Mouse (Mus musculus) myocyte (in vitro differentiated cells): ENCODE measurements at regions not wholly inside any gene's neighbourhood (a gene's known extent, or its start where the extent isn't known, plus 50 kb on each side); places are given as distances from the start of the nearest gene placed in this dataset.

ENCODE experiments used
- H3K27me3 ChIP-seq: one replicate; pipeline ENCODE4 v1.6.1; 2011; ENCODE audit not compliant: control insufficient read depth, insufficient read depth, insufficient read length
- H3K36me3 ChIP-seq: one replicate; pipeline ENCODE4 v1.6.1; 2011; ENCODE audit not compliant: control insufficient read depth, insufficient read depth
- H3K4me2 ChIP-seq: one replicate; pipeline ENCODE4 v1.6.1; 2011; ENCODE audit warnings: low read depth, control low read depth
- H3K4me3 ChIP-seq: one replicate; pipeline ENCODE4 v1.5.1; 2011; ENCODE audit warnings: mild to moderate bottlenecking, control low read depth, moderate library complexity
- H3K79me2 ChIP-seq: one replicate; pipeline ENCODE4 v1.6.1; 2011; ENCODE audit not compliant: control insufficient read depth, insufficient read depth
- H3ac ChIP-seq: one replicate; pipeline ENCODE4 v1.6.1; 2011; ENCODE audit not compliant: control insufficient read depth, insufficient read length
- CEBPB ChIP-seq: IDR thresholded peaks from 2 replicates; pipeline ENCODE4 v1.6.1; 2011; ENCODE audit warnings: mild to moderate bottlenecking, moderate library complexity; ENCODE audit not compliant: poor library complexity, insufficient read depth, severe bottlenecking
- E2F4 ChIP-seq: IDR thresholded peaks from one replicate; pipeline ENCODE4 v1.6.1; 2011; ENCODE audit warnings: mild to moderate bottlenecking, control low read depth, moderate library complexity; ENCODE audit not compliant: insufficient read depth
- MAX ChIP-seq: IDR thresholded peaks from one replicate; pipeline ENCODE4 v1.6.1; 2011; ENCODE audit warnings: low read depth, mild to moderate bottlenecking, control low read depth
- MYOD1 ChIP-seq, 3 experiments: IDR thresholded peaks; one replicate each; pipeline ENCODE4 v1.6.1; 2011; ENCODE audit warnings: control low read depth in 2 of 3, low read depth in 2 of 3, mild to moderate bottlenecking in 2 of 3, moderate library complexity in 1 of 3; ENCODE audit not compliant: insufficient read length in 2 of 3, control insufficient read depth in 1 of 3
- MYOG ChIP-seq, 3 experiments: IDR thresholded peaks; one replicate each; pipeline ENCODE4 v1.6.1; 2011; ENCODE audit warnings: control low read depth in 2 of 3, low read depth in 2 of 3, mild to moderate bottlenecking in 2 of 3; ENCODE audit not compliant: insufficient read length in 2 of 3, control insufficient read depth in 1 of 3, insufficient read depth in 1 of 3
- POLR2A ChIP-seq: IDR thresholded peaks from one replicate; pipeline ENCODE4 v1.6.1; 2011; ENCODE audit warnings: low read depth, mild to moderate bottlenecking, control low read depth, moderate library complexity; ENCODE audit not compliant: insufficient read length
- POLR2AphosphoS2 ChIP-seq: IDR thresholded peaks from one replicate; pipeline ENCODE4 v1.6.1; 2011; ENCODE audit warnings: low read depth, control low read depth; ENCODE audit not compliant: insufficient read length
- REST ChIP-seq: IDR thresholded peaks from one replicate; pipeline ENCODE4 v1.6.1; 2011; ENCODE audit warnings: mild to moderate bottlenecking, control low read depth, moderate library complexity; ENCODE audit not compliant: insufficient read depth, insufficient read length
- SRF ChIP-seq: IDR thresholded peaks from one replicate; pipeline ENCODE4 v1.6.1; 2011; ENCODE audit warnings: low read depth; ENCODE audit not compliant: control insufficient read depth, insufficient read length
- TCF12 ChIP-seq: IDR thresholded peaks from one replicate; pipeline ENCODE4 v1.6.1; 2011; ENCODE audit warnings: mild to moderate bottlenecking, control low read depth; ENCODE audit not compliant: poor library complexity, insufficient read depth, severe bottlenecking
- TCF3 ChIP-seq: IDR thresholded peaks from one replicate; pipeline ENCODE4 v1.6.1; 2011; ENCODE audit warnings: low read depth, control low read depth; ENCODE audit not compliant: insufficient read length
- USF1 ChIP-seq: IDR thresholded peaks from one replicate; pipeline ENCODE4 v1.6.1; 2011; ENCODE audit warnings: low read depth, mild to moderate bottlenecking, control low read depth, moderate library complexity

DNA sequence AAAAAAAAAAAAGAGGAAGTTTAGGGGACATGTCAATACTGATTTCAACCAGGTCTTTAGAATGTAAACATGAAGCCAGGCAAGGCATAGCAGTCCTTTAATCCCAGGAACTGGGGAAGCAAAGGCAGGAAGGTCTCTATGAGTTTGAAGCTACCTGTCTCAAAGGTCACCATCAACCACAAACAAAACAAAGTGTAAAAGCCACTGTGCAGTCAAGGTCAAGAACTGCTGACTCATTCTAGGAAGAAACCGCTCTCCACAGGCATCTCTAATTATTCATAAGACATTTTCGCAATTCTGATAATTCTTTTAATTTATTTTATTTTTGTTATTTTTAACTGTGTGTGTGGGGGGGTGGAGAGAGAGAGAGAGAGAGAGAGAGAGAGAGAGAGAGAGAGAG lies 364.0 kb downstream of the Cntnap4 start:
- Histone ChIP-seq H3K36me3 (no peaks in the 10 kb centered on the region), H3K4me3 (no peak overlapping the region), H3ac (no peak overlapping the region), H3K27me3 (no peaks in the 10 kb centered on the region), H3K4me2 (no peak overlapping the region), H3K79me2 (no peaks in the 10 kb centered on the region)
- TF ChIP-seq MYOD1 (IDR thresholded peaks at IDR 0.05; ENCODE audit: control insufficient read depth in 1 of 3, insufficient read length in 2 of 3, low read depth in 2 of 3) (no peak), TCF3 (no peak), REST (no peak), POLR2AphosphoS2 (no peak), CEBPB (no peak), TCF12 (no peak), MYOG (IDR thresholded peaks at IDR 0.05; ENCODE audit: control insufficient read depth in 1 of 3, insufficient read depth in 1 of 3, insufficient read length in 2 of 3, low read depth in 2 of 3) (no peak), MAX (no peak), USF1 (no peak), SRF (no peak), POLR2A (no peak), E2F4 (no peak)

GRCm38 (mm10) chr8:112935411-112935810 lies 365.6 kb downstream of the Cntnap4 start:
- Histone ChIP-seq H3K4me2 (peak overlapping the region; percentile 15), H3ac (no peak overlapping the region), H3K36me3 (no peaks in the 10 kb centered on the region), H3K4me3 (no peak overlapping the region), H3K27me3 (no peaks in the 10 kb centered on the region), H3K79me2 (no peaks in the 10 kb centered on the region)
- no peak for TF ChIP-seq SRF
- TF ChIP-seq CEBPB, result no peak
- no peak for TF ChIP-seq MYOG (IDR thresholded peaks at IDR 0.05; ENCODE audit: control insufficient read depth in 1 of 3, insufficient read depth in 1 of 3, insufficient read length in 2 of 3, low read depth in 2 of 3)
- no peak for TF ChIP-seq POLR2A
- no peak for TF ChIP-seq TCF12
- TF ChIP-seq MAX, result no peak
- no peak for TF ChIP-seq POLR2AphosphoS2
- no peak for TF ChIP-seq TCF3
- TF ChIP-seq USF1, result no peak
- no peak for TF ChIP-seq MYOD1 (IDR thresholded peaks at IDR 0.05; ENCODE audit: control insufficient read depth in 1 of 3, insufficient read length in 2 of 3, low read depth in 2 of 3)
- TF ChIP-seq E2F4, result no peak
- TF ChIP-seq REST, result no peak

DNA sequence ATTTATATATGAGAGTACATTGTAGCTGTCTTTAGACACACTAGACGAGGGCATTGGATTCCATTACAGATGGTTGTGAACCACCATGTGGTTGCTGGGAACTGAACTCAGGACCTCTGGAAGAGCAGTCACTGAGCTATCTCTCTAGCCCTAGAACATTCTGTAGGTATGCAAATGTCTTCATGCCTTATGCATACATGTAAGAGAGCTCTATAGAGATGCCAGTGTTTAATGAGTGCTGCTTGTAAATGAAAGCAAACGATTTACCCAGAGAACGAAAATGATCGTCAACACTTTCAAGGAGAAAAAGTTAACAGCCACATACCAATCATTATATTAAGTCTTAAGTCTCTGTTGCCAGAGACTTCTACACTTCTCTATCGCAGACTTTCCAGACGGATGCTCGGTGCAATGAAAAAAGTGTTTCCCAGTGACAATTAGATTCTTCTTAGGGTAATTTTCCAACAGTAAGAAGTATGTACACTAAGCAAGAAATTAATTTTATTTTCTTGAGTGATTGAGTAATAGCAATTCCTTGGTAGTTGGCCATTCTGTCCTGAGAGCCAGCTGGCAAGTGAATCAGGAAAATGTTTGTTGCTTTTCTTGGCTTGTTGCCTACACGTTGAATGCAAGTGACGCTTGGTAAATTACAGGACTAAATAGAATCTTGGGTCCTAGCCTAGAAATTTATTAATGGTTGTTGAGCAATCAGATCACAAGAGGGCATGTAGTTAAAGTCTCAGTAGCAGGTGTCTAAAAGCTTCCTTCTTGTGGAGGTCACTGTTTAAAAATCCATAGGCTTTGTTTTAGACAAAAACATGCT lies 366.3 kb downstream of the Cntnap4 start:
- H3K27me3 ChIP-seq, result no peaks in the 10 kb centered on the region
- peak; percentile 97 for TF ChIP-seq CEBPB
- no peak for TF ChIP-seq MYOD1 (IDR thresholded peaks at IDR 0.05; ENCODE audit: control insufficient read depth in 1 of 3, insufficient read length in 2 of 3, low read depth in 2 of 3)
- no peak overlapping the region for H3K4me3 ChIP-seq
- H3K4me2 ChIP-seq, result peak overlapping the region; percentile 53
- H3ac ChIP-seq, result no peak overlapping the region
- H3K36me3 ChIP-seq, result no peaks in the 10 kb centered on the region
- H3K79me2 ChIP-seq, result no peaks in the 10 kb centered on the region

- no peak overlapping the region for H3K4me2 ChIP-seq
- H3K27me3 ChIP-seq, result no peaks in the 10 kb centered on the region
- no peaks in the 10 kb centered on the region for H3K79me2 ChIP-seq
- H3K4me3 ChIP-seq, result no peak overlapping the region
- no peaks in the 10 kb centered on the region for H3K36me3 ChIP-seq
- no peak overlapping the region for H3ac ChIP-seq
- TF ChIP-seq MYOD1 (IDR thresholded peaks at IDR 0.05; ENCODE audit: control insufficient read depth in 1 of 3, insufficient read length in 2 of 3, low read depth in 2 of 3), result peak in 2 of 3 experiments; percentile 50 to 52
- TF ChIP-seq MYOG (IDR thresholded peaks at IDR 0.05; ENCODE audit: control insufficient read depth in 1 of 3, insufficient read depth in 1 of 3, insufficient read length in 2 of 3, low read depth in 2 of 3), result peak in 1 of 3 experiments; percentile 30
- no peak for TF ChIP-seq TCF12
Measured at GRCm38 (mm10) chr8:112972418-112972817, 402.6 kb downstream of the Cntnap4 start.

- Histone ChIP-seq H3ac (no peak overlapping the region), H3K79me2 (no peaks in the 10 kb centered on the region), H3K36me3 (no peaks in the 10 kb centered on the region), H3K4me2 (peak overlapping the region; percentile 64), H3K27me3 (no peaks in the 10 kb centered on the region), H3K4me3 (no peak overlapping the region)
- TF ChIP-seq SRF (no peak), POLR2A (no peak), MYOD1 (IDR thresholded peaks at IDR 0.05; ENCODE audit: control insufficient read depth in 1 of 3, insufficient read length in 2 of 3, low read depth in 2 of 3) (peak in 1 of 3 experiments; percentile 11), CEBPB (peak; percentile 59; the same call in 1 of the 2 replicates), POLR2AphosphoS2 (no peak), MAX (no peak), E2F4 (no peak), REST (no peak), MYOG (IDR thresholded peaks at IDR 0.05; ENCODE audit: control insufficient read depth in 1 of 3, insufficient read depth in 1 of 3, insufficient read length in 2 of 3, low read depth in 2 of 3) (no peak), TCF3 (no peak), USF1 (no peak), TCF12 (peak; percentile 36)
Measured at GRCm38 (mm10) chr8:112975734-112976133, 405.9 kb downstream of the Cntnap4 start.
